9 mouse cellular contexts compared by ENCODE assay signal in genomic region chr7:132284795-132285194, GRCm38 (mm10). TPM values are rescaled to one million over a fixed set of nuclear protein-coding genes. Genes with fewer than 3 reads are reported as not detected.
DNase-seq lines count a peak whose midpoint lies in the region; ATAC-seq and TF ChIP-seq lines count a peak whose summit lies in the region.
"Had no signal": no experiment of that assay in that cellular context is flagged by ENCODE, and none has a peak within 500 bp of the region (broad histone marks: within the 10 kb centered on the region; RNA-seq: fewer than 3 reads in every experiment).

No protein-coding gene starts in this region.

- ATAC-seq in forebrain, embryonic 13.5 days, result peak; percentile 75

- no peak overlapping the region for H3K9ac ChIP-seq in forebrain, embryonic 13.5 days
- H3K9ac ChIP-seq: limb, embryonic 12.5 days had no signal

- H3K36me3 ChIP-seq in forebrain, embryonic 13.5 days (ENCODE audit: poor library complexity, severe bottlenecking), result no peaks in the 10 kb centered on the region
- H3K36me3 ChIP-seq: limb, embryonic 12.5 days had no signal

- WGBS in forebrain, embryonic 13.5 days, result 6% methylated on average over 1 of the region's 1 CpGs

- no peaks in the 10 kb centered on the region for H3K9me3 ChIP-seq in forebrain, embryonic 13.5 days (replicated peaks)
- H3K9me3 ChIP-seq: limb, embryonic 12.5 days had no signal

- no peak for TF ChIP-seq CTCF in left cerebral cortex, adult 2 months (IDR thresholded peaks at IDR 0.05)

- H3K4me2 ChIP-seq in forebrain, embryonic 13.5 days, result no peak overlapping the region
- H3K4me2 ChIP-seq: limb, embryonic 12.5 days had no signal

- H3K27me3 ChIP-seq in forebrain, embryonic 13.5 days, result no peaks in the 10 kb centered on the region
- H3K27me3 ChIP-seq: limb, embryonic 12.5 days had no signal

- intact Hi-C loops in left cerebral cortex, adult 2 months (cut with DNase I), result no loop called here
- intact Hi-C loops in heart, postnatal 14 days (cut with DNase I), result loop anchor here (5.0 kb wide), 1 partner anchor 37 kb away; no protein-coding TSS in a partner anchor

- no peak overlapping the region for H3K27ac ChIP-seq in left cerebral cortex, adult 2 months
- H3K27ac ChIP-seq in forebrain, embryonic 13.5 days, result peak overlapping the region; percentile 94
- H3K27ac ChIP-seq: limb, embryonic 12.5 days had no signal

- H3K4me3 ChIP-seq in left cerebral cortex, adult 2 months, result no peak overlapping the region
- H3K4me3 ChIP-seq in forebrain, embryonic 13.5 days, result no peak overlapping the region
- H3K4me3 ChIP-seq: limb, embryonic 12.5 days had no signal

- DNase-seq in left cerebral cortex, adult 18-20 months (ENCODE audit: low spot score in 2 of 2), result peak; percentile 42 to 56
- DNase-seq in left cerebral cortex, adult 2 months (ENCODE audit: extremely low spot score in 1 of 2, low spot score in 2 of 2), result no peak
- peak; percentile 73 to 83 for DNase-seq in layer of hippocampus, adult 8-10 months (ENCODE audit: low spot score in 2 of 2)
- peak; percentile 24 for DNase-seq in right cerebral cortex, postnatal 25 days
- no peak for DNase-seq in heart, postnatal 14 days
- DNase-seq in gastrocnemius, adult 8-10 months (ENCODE audit: low spot score in 2 of 2), result no peak
- no peak for DNase-seq in spleen, adult 12 weeks (ENCODE audit: low spot score)

- H3K4me1 ChIP-seq in forebrain, embryonic 13.5 days, result peaks cover 91% of the 10 kb centered on the region

RNA-seq across cellular contexts. Expression of gene Chst15, which starts 32.2 kb away (rescaled TPM):
- 10 to 100 TPM; 38.5 to 39.6 TPM for total RNA-seq in left cerebral cortex, adult 18-20 months (2021)
- total RNA-seq in left cerebral cortex, adult 2 months (2021), result 10 to 100 TPM; 43.0 to 44.6 TPM
- polyA plus RNA-seq in forebrain, embryonic 13.5 days (2015; fragmentation: Nextera tagmentation; extraction: Ambion mirVana), result 13.6 and 14.7 TPM in 2 replicates
- total RNA-seq in layer of hippocampus, adult 8-10 months (2022), result 10 to 100 TPM; 43.0 to 51.0 (median 47.8) TPM
- total RNA-seq in heart, postnatal 14 days (2021), result 10 to 100 TPM; 11.8 to 12.4 TPM
- 1 to 10 TPM; 1.4 to 2.6 (median 1.8) TPM for total RNA-seq in gastrocnemius, adult 8-10 months (2022)

Comparison
In these comparisons a context has a peak if more than half of its experiments do, and no peak if none do; other contexts are left out.
1. DNase-seq: peak in left cerebral cortex, adult 18-20 months (2 of 2), layer of hippocampus, adult 8-10 months (2 of 2) and right cerebral cortex, postnatal 25 days (single experiment); none in left cerebral cortex, adult 2 months (0 of 2), heart, postnatal 14 days (0 of 2), gastrocnemius, adult 8-10 months (0 of 2) and spleen, adult 12 weeks (single experiment).